Mouse (Mus musculus) MEL (cell line): ENCODE measurements around the gene Ndufaf1. TPM values are rescaled to one million over a fixed set of nuclear protein-coding genes. Genes with fewer than 3 reads are reported as not detected.
A peak's percentile ranks its signal among the peaks of the same experiment; 100 is the strongest.
"Not testable (repeated sequence)": the region's sequence is repeated elsewhere in the genome, so short reads cannot be mapped to it uniquely, and the experiment has no call there.

ENCODE experiments used
- DNase-seq: peaks from one replicate; pipeline ENCODE4 v3.0.0; 2011; ENCODE audit warnings: low read depth, low spot score
- H3K27ac ChIP-seq: 2 replicates; pipeline ENCODE4 v1.5.1; 2012; ENCODE audit warnings: low read depth, mild to moderate bottlenecking, control low read depth, low read length, moderate library complexity; ENCODE audit not compliant: control insufficient read depth
- H3K27me3 ChIP-seq, 2 experiments: fragments of 150-350 bp in 1 of 2; sonication (generic) in 1 of 2; 2 replicates each; pipeline ENCODE4 v1.6.1; 2012; ENCODE audit warnings: low read length in 2 of 2, mild to moderate bottlenecking in 2 of 2, improper control_type of control experiment in 1 of 2, moderate library complexity in 1 of 2; ENCODE audit not compliant: insufficient read depth in 2 of 2, control insufficient read depth in 1 of 2
- H3K36me3 ChIP-seq, 2 experiments: 2 replicates each; pipeline ENCODE4 v1.6.1; 2012 to 2014; ENCODE audit warnings: low read length in 2 of 2, improper control_type of control experiment in 1 of 2, inconsistent platforms in 1 of 2, mild to moderate bottlenecking in 1 of 2; ENCODE audit not compliant: insufficient read depth in 2 of 2, control insufficient read depth in 1 of 2
- H3K4me1 ChIP-seq, 2 experiments: fragments of 150-350 bp in 1 of 2; sonication (generic) in 1 of 2; 2 replicates each; pipeline ENCODE4 v1.6.1; 2012; ENCODE audit warnings: low read length in 2 of 2, improper control_type of control experiment in 1 of 2, mild to moderate bottlenecking in 1 of 2; ENCODE audit not compliant: insufficient read depth in 2 of 2, control insufficient read depth in 1 of 2
- H3K4me3 ChIP-seq, 2 experiments: fragments of 150-350 bp in 1 of 2; sonication (generic) in 1 of 2; 2 replicates each; pipeline ENCODE4 v1.5.1; 2012; ENCODE audit warnings: low read depth in 2 of 2, low read length in 2 of 2, mild to moderate bottlenecking in 2 of 2, moderate library complexity in 2 of 2, control low read depth in 1 of 2, improper control_type of control experiment in 1 of 2; ENCODE audit not compliant: control insufficient read depth in 1 of 2, insufficient read depth in 1 of 2
- H3K79me2 ChIP-seq: 2 replicates; pipeline ENCODE4 v1.6.1; 2012; ENCODE audit warnings: mild to moderate bottlenecking, low read length, moderate library complexity; ENCODE audit not compliant: control insufficient read depth, poor library complexity, insufficient read depth
- H3K9ac ChIP-seq: 2 replicates; pipeline ENCODE4 v1.6.1; 2012; ENCODE audit warnings: low read depth, mild to moderate bottlenecking, control low read depth, low read length, moderate library complexity; ENCODE audit not compliant: control insufficient read depth, poor library complexity, severe bottlenecking
- H3K9me3 ChIP-seq: fragments of 150-350 bp; sonication (generic); replicated peaks from 2 replicates; pipeline ENCODE4 v1.6.1; 2012; ENCODE audit warnings: mild to moderate bottlenecking, low read length, improper control_type of control experiment, moderate library complexity; ENCODE audit not compliant: insufficient read depth
- ELF1 ChIP-seq: IDR thresholded peaks from 2 replicates; pipeline ENCODE4 v1.6.1; 2014; ENCODE audit warnings: low read depth, mild to moderate bottlenecking, inconsistent platforms, low read length, improper control_type of control experiment, moderate library complexity
- EP300 ChIP-seq, 2 experiments: IDR thresholded peaks; 2 replicates each; pipeline ENCODE4 v1.6.1; 2011; ENCODE audit warnings: improper control_type of control experiment in 2 of 2, low read length in 2 of 2, low read depth in 1 of 2, mild to moderate bottlenecking in 1 of 2
- ETS1 ChIP-seq: IDR thresholded peaks from 2 replicates; pipeline ENCODE4 v1.6.1; 2012; ENCODE audit warnings: low read depth, mild to moderate bottlenecking, inconsistent platforms, low read length, improper control_type of control experiment, moderate library complexity
- GATA1 ChIP-seq: IDR thresholded peaks from 2 replicates; pipeline ENCODE4 v1.6.1; 2011; ENCODE audit warnings: low read depth, low read length, improper control_type of control experiment
- HCFC1 ChIP-seq: IDR thresholded peaks from 2 replicates; pipeline ENCODE4 v1.6.1; 2012; ENCODE audit warnings: low read depth, mild to moderate bottlenecking, inconsistent platforms, low read length, improper control_type of control experiment, moderate library complexity
- KAT2A ChIP-seq: conservative IDR thresholded peaks from 2 replicates; pipeline ENCODE4 v1.6.1; 2012; ENCODE audit warnings: low read depth, low read length, improper control_type of control experiment, inconsistent platforms
- MAX ChIP-seq: IDR thresholded peaks from 2 replicates; pipeline ENCODE4 v1.6.1; 2011; ENCODE audit warnings: low read length, improper control_type of control experiment
- MAZ ChIP-seq: IDR thresholded peaks from 2 replicates; pipeline ENCODE4 v1.6.1; 2012; ENCODE audit warnings: low read depth, mild to moderate bottlenecking, inconsistent platforms, low read length, improper control_type of control experiment
- MXI1 ChIP-seq: IDR thresholded peaks from 2 replicates; pipeline ENCODE4 v1.6.1; 2011; ENCODE audit warnings: mild to moderate bottlenecking, low read depth, low read length, improper control_type of control experiment
- MYB ChIP-seq: IDR thresholded peaks from 2 replicates; pipeline ENCODE4 v1.6.1; 2011; ENCODE audit warnings: mild to moderate bottlenecking, low read depth, low read length, improper control_type of control experiment
- MYC ChIP-seq: IDR thresholded peaks from 2 replicates; pipeline ENCODE4 v1.6.1; 2011; ENCODE audit warnings: low read depth, mild to moderate bottlenecking, low read length, improper control_type of control experiment, moderate library complexity
- NELFE ChIP-seq: IDR thresholded peaks from 2 replicates; pipeline ENCODE4 v1.6.1; 2011; ENCODE audit warnings: low read depth, low read length, improper control_type of control experiment
- POLR2AphosphoS5 ChIP-seq: IDR thresholded peaks from 2 replicates; pipeline ENCODE4 v1.6.1; 2012; ENCODE audit warnings: low read depth, borderline replicate concordance, mild to moderate bottlenecking, inconsistent platforms, low read length, moderate library complexity, mixed read lengths
- RCOR1 ChIP-seq: IDR thresholded peaks from 2 replicates; pipeline ENCODE4 v1.6.1; 2012; ENCODE audit warnings: low read depth, mild to moderate bottlenecking, inconsistent platforms, low read length, improper control_type of control experiment
- SIN3A ChIP-seq: IDR thresholded peaks from 2 replicates; pipeline ENCODE4 v1.6.1; 2012; ENCODE audit warnings: low read length, improper control_type of control experiment, inconsistent platforms
- TAL1 ChIP-seq: IDR thresholded peaks from 2 replicates; pipeline ENCODE4 v1.6.1; 2012; ENCODE audit warnings: mild to moderate bottlenecking, inconsistent platforms, low read length, moderate library complexity, mixed read lengths
- TCF12 ChIP-seq: IDR thresholded peaks from 2 replicates; pipeline ENCODE4 v1.6.1; 2014; ENCODE audit warnings: low read depth, mild to moderate bottlenecking, inconsistent platforms, low read length, improper control_type of control experiment, moderate library complexity
- USF1 ChIP-seq: IDR thresholded peaks from 2 replicates; pipeline ENCODE4 v1.6.1; 2014; ENCODE audit warnings: low read depth, mild to moderate bottlenecking, inconsistent platforms, low read length, improper control_type of control experiment, moderate library complexity
- USF2 ChIP-seq, 2 experiments: IDR thresholded peaks; 2 replicates each; pipeline ENCODE4 v1.6.1; 2011 to 2012; ENCODE audit warnings: improper control_type of control experiment in 2 of 2, low read length in 2 of 2, borderline replicate concordance in 1 of 2, inconsistent platforms in 1 of 2, low read depth in 1 of 2, mild to moderate bottlenecking in 1 of 2; ENCODE audit not compliant: insufficient read depth in 1 of 2
- polyA plus RNA-seq, 2 experiments: library from polyadenylated mRNA; stranded (reverse) in 1 of 2; unstranded in 1 of 2; fragments of >175 nt in 1 of 2; fragments of >200 nt in 1 of 2; gene quantifications; 2 replicates each; pipeline versions ENCODE4 v1.2.1 to v1.2.4; 2012; ENCODE audit warnings: low replicate concordance in 2 of 2, low read depth in 1 of 2; ENCODE audit not compliant: insufficient read length in 2 of 2, insufficient read depth in 1 of 2, missing spikeins in 1 of 2
- total RNA-seq: library from RNA; depleted of rRNA; stranded (reverse); fragments of 300-350 nt; gene quantifications from 2 replicates; pipeline ENCODE4 v1.2.3, GENCODE M21; 2012

Ndufaf1 gene
- total and polyA plus RNA-seq, 3 experiments: 18.0 to 25.3 TPM; not detected in 1

DNA sequence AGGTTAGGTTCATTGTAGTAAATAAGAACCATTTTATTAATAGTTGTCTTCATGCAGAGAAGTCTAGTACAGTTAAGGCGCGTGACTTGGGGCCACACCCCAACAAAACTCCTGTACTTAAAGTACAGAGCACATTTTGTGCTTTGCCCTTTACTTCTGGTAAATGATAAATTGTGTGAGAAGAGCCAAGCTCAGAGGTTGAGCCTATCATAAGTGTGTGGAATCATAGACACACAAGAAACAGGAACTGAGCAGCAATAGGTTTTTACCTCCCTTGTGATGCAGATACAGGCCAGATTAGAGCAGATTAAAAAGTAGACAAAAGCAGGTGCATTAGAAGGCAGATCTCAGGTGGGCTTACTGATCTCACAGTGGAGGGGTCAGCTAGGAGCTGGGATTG is 41.3 kb downstream of the Ndufaf1 start:
- H3K9ac ChIP-seq: no peak overlapping the region
- TF ChIP-seq TAL1 (no peak), ELF1 (peak; percentile 32; the same call in 1 of the 2 replicates), RCOR1 (no peak), MYB (no peak), ETS1 (0 out of 2 replicates have a peak, but pooled peaks have one; percentile 29), SIN3A (peak; percentile 76), MAZ (no peak), USF2 (IDR thresholded peaks at IDR 0.05; ENCODE audit: borderline replicate concordance in 1 of 2, insufficient read depth in 1 of 2, low read depth in 1 of 2, low read length in 2 of 2) (0 out of 4 replicates have a peak, but pooled peaks of 1 of the 2 experiments have one; percentile 24), KAT2A (0 out of 2 replicates have a peak, but pooled peaks have one; percentile 25), MXI1 (peak; percentile 79), HCFC1 (no peak), USF1 (peak; percentile 58), MAX (0 out of 2 replicates have a peak, but pooled peaks have one; percentile 8), TCF12 (0 out of 2 replicates have a peak, but pooled peaks have one; percentile 23), MYC (peak; percentile 66; the same call in 1 of the 2 replicates), GATA1 (peak; percentile 81), EP300 (IDR thresholded peaks at IDR 0.05; ENCODE audit: low read depth in 1 of 2, low read length in 2 of 2) (peak; percentile 56 to 71), POLR2AphosphoS5 (no peak)
- TF ChIP-seq, all 39 proteins: peak for 12
- Histone ChIP-seq H3K79me2 (peaks cover 18% of the 10 kb centered on the region), H3K4me1 (peaks cover 4 to 16% of the 10 kb centered on the region in 2 experiments), H3K27me3 (no peaks in the 10 kb centered on the region), H3K9me3 (no peaks in the 10 kb centered on the region), H3K36me3 (peaks cover 12 to 21% of the 10 kb centered on the region in 2 experiments), H3K4me3 (0 out of 4 replicates have a peak overlapping the region, but pooled peaks of 1 of the 2 experiments have one; percentile 28), H3K27ac (no peak overlapping the region)
- DNase-seq: peak; percentile 76

DNA sequence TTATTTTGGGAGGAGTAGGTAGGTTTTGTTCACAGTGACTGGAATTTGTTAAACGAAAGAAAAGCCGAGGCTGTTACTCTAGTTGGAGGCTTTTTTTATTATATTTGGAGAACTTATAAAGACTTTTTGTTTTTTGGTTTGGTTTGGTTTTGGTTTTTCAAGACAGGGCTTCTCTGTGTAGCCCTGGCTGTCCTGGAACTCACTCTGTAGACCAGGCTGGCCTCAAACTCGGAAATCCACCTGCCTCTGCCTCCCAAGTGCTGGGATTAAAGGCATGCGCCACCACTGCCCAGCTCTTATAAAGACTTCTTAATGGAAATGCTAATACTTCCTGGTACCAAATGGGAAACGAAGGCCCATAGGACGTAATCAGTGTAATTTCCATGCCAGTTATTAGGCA is 43.6 kb downstream of the Ndufaf1 start:
- not testable (repeated sequence) for H3K27me3 ChIP-seq, DNase-seq, H3K9me3 ChIP-seq
- Histone ChIP-seq H3K4me3 (peak overlapping the region; percentile 54 to 66), H3K79me2 (peaks cover 18% of the 10 kb centered on the region), H3K36me3 (peaks cover 4 to 21% of the 10 kb centered on the region in 2 experiments), H3K9ac (peak overlapping the region; percentile 76), H3K27ac (peak overlapping the region; percentile 13; the same call in 1 of the 2 replicates), H3K4me1 (peaks cover 4 to 16% of the 10 kb centered on the region in 2 experiments)
- TF ChIP-seq MAZ (0 out of 2 replicates have a peak, but pooled peaks have one; percentile 57), NELFE (0 out of 2 replicates have a peak, but pooled peaks have one; percentile 4), MXI1 (peak; percentile 55; the same call in 1 of the 2 replicates), MYB (0 out of 2 replicates have a peak, but pooled peaks have one; percentile 11), MAX (peak; percentile 38; the same call in 1 of the 2 replicates)
